Mouse (Mus musculus) left cerebral cortex, adult 8-10 months (tissue): ENCODE results near the gene Krtap26-1. TPM values are rescaled to one million over a fixed set of nuclear protein-coding genes. Genes with fewer than 3 reads are reported as not detected.

Experiments
- DNase-seq, 2 experiments: peaks; one replicate each; pipeline ENCODE4 v3.0.0; 2022; ENCODE audit warnings: low spot score in 2 of 2
- total RNA-seq, 4 experiments: library from RNA; stranded (reverse); gene quantifications; 2 replicates each; pipeline ENCODE4 v1.2.4; 2022

Krtap26-1 gene
- total RNA-seq: not detected

- no peak for DNase-seq
Measured at GRCm38 (mm10) chr16:88647358-88647846, at the start of gene Krtap26-1. Krtap26-1 (minus strand) TSS chr16:88647796.

- DNase-seq: no peak
Measured at GRCm38 (mm10) chr16:88696256-88696655, 48.7 kb upstream of the Krtap26-1 start.

- no peak for DNase-seq
Measured at GRCm38 (mm10) chr16:88681282-88681681, 33.7 kb upstream of the Krtap26-1 start.

GRCm38 (mm10) chr16:88679099-88679498 is 31.5 kb upstream of the Krtap26-1 start:
- no peak for DNase-seq

- DNase-seq: no peak
Measured at GRCm38 (mm10) chr16:88671571-88671970, 24.0 kb upstream of the Krtap26-1 start, which contains the start of gene Krtap27-1. Krtap27-1 (minus strand) TSS chr16:88671671.

- DNase-seq: no peak
Measured at GRCm38 (mm10) chr16:88657426-88657825, 9.8 kb upstream of the Krtap26-1 start.

GRCm38 (mm10) chr16:88651952-88652351 is 4.4 kb upstream of the Krtap26-1 start:
- DNase-seq: no peak

GRCm38 (mm10) chr16:88651082-88651481 is 3.5 kb upstream of the Krtap26-1 start:
- DNase-seq: no peak

- DNase-seq: no peak
Measured at GRCm38 (mm10) chr16:88646366-88647111, 1.1 kb downstream of the Krtap26-1 start.

- no peak for DNase-seq
Measured at GRCm38 (mm10) chr16:88640053-88640452, 7.5 kb downstream of the Krtap26-1 start.

GRCm38 (mm10) chr16:88635142-88635541 is 12.5 kb downstream of the Krtap26-1 start:
- DNase-seq: no peak

GRCm38 (mm10) chr16:88631474-88631873 is 16.1 kb downstream of the Krtap26-1 start:
- DNase-seq: no peak

- DNase-seq: no peak
Measured at GRCm38 (mm10) chr16:88627566-88627965, 20.0 kb downstream of the Krtap26-1 start, which contains the start of gene 2310079G19Rik. 2310079G19Rik (minus strand) TSS chr16:88627666.

GRCm38 (mm10) chr16:88612712-88613111 is 34.9 kb downstream of the Krtap26-1 start:
- no peak for DNase-seq

- DNase-seq: no peak
Measured at GRCm38 (mm10) chr16:88611922-88612321, 35.7 kb downstream of the Krtap26-1 start, which contains the start of gene Krtap24-1. Krtap24-1 (minus strand) TSS chr16:88612279.

GRCm38 (mm10) chr16:88604570-88604969 is 43.0 kb downstream of the Krtap26-1 start:
- no peak for DNase-seq

GRCm38 (mm10) chr16:88602464-88602863 is 45.1 kb downstream of the Krtap26-1 start:
- no peak for DNase-seq

- no peak for DNase-seq
Measured at GRCm38 (mm10) chr16:88600303-88600702, 47.3 kb downstream of the Krtap26-1 start.

- no peak for DNase-seq
Measured at GRCm38 (mm10) chr16:88599504-88600237, 47.9 kb downstream of the Krtap26-1 start.
